Mouse (Mus musculus): Measurements from ENCODE around the gene Cxadr. TPM values are rescaled to one million over a fixed set of nuclear protein-coding genes. Genes with fewer than 3 reads are reported as not detected.

Cxadr gene
- total RNA-seq (2015; ENCODE audit: low replicate concordance) (0.96 and 2.1 TPM in 2 replicates), total RNA-seq (2017; ENCODE audit: low replicate concordance) (2.4 and 12.4 TPM in 2 replicates)

DNA sequence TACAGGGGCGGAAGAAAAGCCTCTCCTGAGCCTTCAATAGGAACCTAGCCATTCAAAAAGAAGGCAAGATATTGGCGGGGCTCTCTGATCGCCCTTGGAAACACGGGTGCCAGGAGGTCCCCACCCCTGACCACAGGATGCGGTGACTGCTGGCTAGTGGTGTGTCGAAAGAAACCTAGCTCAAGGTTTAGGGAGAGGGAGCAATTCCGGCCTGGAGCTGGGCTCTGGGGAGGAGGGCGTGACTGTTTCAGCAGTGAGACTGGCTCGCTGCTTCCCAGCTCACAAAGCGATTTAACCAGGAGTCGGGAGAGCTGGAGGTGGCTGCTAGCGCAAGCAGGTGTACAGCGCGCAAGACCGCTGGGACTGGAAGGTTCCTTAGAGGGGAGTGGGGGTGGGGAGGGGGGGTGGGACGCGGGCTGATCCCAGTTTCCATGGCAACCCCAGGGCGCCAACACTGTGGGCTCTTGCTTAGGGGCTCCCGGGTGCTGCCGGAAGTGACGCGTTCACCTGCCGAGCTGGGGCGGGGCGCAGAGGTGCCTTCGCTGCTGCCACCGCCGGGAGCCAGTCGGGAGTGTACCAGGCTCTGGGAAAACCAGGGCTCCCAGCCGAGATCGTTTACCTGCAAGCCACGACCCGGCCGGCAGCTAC, at the start of gene Cxadr:
Cxadr (plus strand) TSS at position 307 of the 648 bp plus-strand sequence.
- ATAC-seq (replicated peaks; ENCODE audit: low FRiP score, poor library complexity, severe bottlenecking) = no peak

DNA sequence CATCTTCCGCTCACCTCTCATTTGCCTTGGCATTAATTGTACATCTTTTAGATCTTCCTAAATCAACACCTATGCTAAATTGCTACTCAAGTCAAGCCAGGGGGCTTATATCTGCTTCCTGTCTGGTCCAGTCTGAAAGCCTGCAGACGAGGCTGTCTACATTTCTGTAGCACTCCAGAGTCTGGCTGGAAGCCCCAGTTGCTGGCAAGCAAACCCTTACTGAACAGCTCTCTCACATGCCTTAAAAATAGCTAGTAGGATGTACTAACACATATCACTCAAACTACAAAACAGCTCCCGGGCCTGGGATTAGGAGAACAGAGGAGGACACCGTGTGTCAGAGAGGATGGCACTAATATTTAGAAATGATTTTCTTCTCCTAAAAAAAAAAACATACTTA, 42.3 kb upstream of the Cxadr start:
- no peak for ATAC-seq (replicated peaks; ENCODE audit: low FRiP score, poor library complexity, severe bottlenecking)

DNA sequence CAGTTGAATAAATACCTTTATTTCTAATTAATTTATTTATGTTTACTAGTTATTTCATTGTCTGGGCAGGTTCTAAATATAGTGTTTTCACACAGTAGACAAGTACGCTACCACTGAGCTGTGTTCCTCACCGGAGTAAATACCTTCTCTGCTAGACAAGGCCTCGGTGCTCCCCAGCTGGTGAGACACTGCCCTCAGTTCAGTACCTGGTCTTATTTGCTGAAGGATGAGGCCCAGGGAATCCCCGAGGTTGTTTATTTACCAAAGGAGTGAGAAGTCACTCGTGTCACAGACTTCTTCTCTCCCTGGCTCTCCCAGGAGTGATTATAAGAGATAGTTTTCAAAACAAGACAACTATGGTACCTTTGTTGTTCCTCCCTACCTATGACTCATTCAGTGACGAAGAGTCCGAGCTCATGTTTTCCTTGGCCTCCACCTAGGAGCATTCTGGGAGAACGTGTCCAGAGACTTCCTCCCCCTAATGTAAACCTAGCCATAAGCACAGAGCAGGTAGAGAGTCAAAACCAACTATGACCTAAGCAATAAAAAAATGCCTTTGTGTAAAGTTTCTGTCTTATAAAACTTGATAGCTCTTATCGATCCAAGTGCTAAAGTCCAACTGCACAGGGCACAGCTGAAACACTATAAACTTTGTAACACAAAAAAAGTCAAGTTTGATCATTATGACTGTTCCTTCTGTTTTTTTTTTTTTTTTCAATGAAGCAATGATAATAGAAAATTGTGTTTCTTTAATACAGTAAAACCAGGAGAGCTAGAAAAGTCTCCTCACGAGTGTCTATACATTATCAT, 41.0 kb upstream of the Cxadr start:
- no peak for ATAC-seq (replicated peaks; ENCODE audit: low FRiP score, poor library complexity, severe bottlenecking)

DNA sequence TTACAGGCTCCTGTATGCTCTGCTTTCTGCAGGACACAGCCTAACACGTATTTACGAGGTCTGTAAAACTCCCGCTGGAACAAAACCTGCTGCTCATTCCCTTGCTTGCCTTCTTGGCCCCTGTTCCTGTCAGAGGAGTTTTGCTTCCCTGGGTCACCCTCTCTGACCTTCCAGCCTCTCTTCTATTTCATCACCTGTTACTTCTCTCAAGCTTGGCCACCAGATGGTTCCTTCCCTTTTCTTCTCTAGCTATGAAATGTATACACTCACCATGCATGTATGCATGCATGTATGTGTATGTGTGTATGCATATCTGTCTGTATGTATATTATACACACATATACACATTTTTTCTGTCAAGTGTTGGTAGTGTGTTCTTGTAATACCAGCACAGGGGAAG, 39.8 kb upstream of the Cxadr start:
- no peak for ATAC-seq (replicated peaks; ENCODE audit: low FRiP score, poor library complexity, severe bottlenecking)

DNA sequence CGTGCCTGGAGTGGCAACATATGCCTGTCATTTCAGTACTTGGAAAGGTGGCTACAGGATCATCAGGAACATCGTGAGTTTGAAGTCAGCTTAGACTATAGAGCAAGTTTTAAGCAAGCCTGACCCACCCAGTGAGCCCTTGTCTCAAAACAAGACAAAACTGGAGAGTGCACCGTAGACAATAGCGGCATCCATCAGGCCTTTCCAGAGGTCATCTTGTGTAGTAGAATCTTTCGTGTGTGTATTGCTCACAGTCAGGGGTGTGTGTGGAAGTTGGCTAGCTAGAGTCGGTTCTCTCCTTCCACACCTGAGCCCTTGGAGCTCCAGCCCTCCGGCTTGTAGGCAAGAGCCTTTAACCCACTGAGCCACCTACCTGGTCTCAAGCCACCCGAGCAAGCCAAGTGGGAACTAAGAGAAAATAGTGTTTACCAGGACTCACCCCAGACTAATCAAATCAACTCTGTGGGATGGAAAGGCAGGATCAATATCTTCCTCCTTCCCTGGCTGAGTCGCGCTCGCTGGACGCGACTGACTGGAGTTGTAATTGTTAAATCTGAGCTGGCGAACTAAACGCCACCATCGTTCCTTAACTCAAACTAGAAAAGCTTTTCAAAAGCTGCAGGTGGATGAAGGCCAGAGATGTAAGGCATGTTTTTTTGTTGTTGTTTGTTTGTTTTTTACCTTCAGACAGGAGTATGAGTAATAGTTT, 36.7 kb upstream of the Cxadr start:
- ATAC-seq (replicated peaks; ENCODE audit: low FRiP score, poor library complexity, severe bottlenecking) = no peak

DNA sequence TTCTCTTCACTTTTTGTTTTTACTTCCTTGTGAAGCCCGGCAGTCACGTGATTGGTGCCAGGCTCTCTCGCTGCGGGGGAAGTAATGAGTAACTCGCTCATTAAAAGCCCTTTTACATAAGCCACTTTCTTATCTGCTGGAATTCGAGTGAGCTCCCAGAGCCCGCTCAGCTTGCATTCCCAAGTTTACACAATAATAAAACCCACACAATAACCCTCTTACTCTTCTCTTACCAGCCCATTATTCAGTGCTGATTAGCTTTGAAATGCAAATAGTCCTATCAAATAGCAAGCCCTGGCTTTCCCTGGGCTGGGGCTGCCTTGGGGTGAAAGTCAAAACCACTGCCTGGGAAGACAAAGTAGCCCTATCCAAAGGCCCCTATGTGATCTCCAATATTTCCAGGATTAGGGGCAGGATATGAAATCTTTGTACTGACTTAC, 36.1 kb upstream of the Cxadr start:
- no peak for ATAC-seq (replicated peaks; ENCODE audit: low FRiP score, poor library complexity, severe bottlenecking)

DNA sequence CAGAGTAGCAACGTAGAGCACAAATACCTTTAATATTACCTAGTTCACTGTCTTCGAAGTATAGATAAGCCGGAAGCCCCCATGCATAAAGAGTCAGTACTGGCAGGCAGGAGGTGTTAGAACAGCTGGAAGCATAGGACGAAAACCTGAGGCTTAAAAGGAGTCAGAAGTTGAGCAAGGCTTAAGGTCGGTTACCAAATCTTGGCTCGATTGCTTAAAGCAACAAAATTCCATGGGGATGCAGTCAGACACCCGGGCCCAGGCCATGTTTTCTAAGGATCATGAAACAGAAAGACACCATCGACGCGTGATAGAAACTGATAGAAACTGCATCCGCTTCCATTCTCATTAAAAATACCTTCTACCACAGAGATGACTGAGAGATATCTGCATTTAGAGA, 35.5 kb upstream of the Cxadr start:
- no peak for ATAC-seq (replicated peaks; ENCODE audit: low FRiP score, poor library complexity, severe bottlenecking)

DNA sequence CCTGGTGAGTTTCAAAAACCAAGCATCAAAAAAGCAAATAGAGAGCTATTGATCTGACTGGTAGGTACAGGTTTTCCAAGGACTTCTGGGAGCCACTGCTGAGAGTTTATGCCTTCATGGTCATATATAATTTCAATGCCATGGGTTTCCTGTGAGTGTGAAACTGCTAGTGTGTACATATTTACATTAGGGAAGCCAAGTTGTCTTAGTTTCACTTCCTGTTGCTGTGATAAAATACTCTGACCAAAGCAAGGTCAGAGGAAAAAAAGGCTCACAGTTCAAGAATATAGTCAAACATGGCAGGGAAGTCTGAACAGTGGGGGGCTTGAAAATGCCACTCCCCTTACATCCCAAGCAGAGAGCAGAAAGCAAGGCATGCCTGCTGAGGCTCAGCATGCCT, 33.8 kb upstream of the Cxadr start:
- no peak for ATAC-seq (replicated peaks; ENCODE audit: low FRiP score, poor library complexity, severe bottlenecking)

DNA sequence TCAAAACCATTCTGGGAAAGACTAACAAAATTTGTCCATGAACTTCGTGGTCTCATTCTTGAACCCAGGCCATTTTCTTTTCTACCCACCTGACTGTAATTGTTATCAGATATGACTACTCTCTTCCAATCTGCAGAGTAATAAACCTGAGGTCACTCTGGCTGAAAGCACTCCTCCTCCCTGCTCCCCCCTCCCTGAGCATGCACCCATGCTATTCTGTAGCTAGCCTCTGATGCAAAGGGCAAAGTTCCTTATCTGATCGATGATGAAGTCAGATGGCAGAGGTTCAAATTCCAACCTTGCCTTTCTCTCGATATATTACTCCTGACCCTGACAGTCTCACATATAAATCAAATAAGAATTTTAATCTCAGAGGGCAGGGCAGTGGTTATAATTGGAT, 33.1 kb upstream of the Cxadr start:
- no peak for ATAC-seq (replicated peaks; ENCODE audit: low FRiP score, poor library complexity, severe bottlenecking)

DNA sequence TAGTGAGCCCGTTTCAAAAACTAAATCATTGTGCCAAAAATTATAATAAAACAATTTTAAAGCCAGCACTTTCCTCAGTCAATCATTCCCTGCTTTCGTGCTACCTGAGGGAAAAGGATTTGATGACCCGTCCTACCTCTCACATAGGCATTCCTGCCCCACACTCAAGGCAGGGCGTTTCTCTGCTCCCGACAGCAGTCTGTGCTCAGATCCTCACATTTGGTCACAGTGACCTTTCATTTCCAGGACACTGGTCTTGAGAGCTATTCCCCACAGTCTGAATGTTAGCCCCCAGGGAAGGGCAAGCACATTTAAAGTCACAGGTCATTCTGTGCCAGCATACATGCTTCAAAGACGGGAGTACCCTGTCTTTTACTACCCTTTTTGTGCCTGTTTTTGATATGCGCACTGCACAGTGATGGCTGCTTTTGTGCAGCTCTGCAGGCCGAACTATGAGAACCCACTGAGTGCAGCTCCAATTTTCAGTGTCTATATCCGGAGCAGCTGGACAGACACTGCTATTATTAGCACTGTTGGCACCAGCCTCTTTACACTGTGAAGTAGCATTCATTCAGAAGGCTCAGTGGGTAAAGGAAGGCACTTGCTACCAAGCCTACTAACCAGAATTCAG, 26.3 kb upstream of the Cxadr start:
- no peak for ATAC-seq (replicated peaks; ENCODE audit: low FRiP score, poor library complexity, severe bottlenecking)

DNA sequence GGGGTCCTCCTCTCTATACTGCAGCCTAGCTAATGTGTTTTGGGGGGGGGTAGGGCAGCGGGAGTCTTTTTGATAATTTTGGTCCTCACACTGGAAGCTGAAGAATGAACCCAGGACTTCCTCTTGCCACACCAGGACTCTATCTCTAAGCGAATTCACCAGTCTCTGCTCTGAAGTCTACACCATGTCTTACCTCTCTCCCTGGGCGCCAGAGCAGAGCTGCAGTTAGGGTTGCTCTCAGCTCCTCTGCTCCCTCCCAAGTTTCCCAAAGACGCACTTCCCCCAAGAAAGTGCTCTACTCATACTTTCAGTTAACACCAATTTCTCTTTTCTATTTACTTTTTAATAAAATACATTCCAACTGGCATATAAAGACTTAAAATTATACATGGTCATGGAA, 23.7 kb upstream of the Cxadr start:
- ATAC-seq (replicated peaks; ENCODE audit: low FRiP score, poor library complexity, severe bottlenecking) = no peak

DNA sequence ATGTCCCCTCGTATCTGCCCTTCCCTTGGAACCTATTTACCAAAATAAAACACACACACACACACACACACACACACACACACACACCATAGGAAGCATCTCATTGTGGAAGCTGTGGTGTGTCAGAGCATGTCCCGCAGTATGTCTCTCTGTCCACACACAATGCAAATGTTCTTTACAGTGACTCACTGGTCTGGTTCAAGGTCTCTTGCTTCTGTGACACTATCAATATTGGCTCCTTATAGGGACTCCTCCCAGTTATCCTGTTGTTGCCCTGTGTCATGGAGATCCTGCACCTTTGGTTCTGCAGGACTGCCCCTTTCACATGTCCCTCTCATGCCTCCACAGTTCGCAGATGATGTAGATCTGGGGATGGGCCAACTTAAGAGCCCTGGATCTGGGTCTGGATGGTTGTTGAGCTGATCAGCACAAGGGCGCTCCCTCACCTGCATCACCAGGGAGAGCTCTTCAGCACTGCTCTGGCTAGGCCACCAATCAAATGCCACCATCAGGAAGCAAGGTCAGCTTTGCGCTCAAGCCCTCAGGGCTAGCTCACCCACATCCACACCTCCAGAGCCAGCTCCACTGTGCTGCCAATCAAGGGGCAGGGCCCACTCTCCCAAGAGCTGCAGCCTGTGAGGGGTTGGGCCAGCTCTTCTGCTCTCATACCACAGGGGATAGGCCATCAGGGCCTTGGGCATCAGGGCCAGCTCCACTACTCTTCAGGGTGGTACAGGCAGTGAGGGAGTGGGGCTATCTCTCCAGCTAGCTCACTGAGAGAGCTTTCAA, 21.0 kb upstream of the Cxadr start:
- no peak for ATAC-seq (replicated peaks; ENCODE audit: low FRiP score, poor library complexity, severe bottlenecking)

DNA sequence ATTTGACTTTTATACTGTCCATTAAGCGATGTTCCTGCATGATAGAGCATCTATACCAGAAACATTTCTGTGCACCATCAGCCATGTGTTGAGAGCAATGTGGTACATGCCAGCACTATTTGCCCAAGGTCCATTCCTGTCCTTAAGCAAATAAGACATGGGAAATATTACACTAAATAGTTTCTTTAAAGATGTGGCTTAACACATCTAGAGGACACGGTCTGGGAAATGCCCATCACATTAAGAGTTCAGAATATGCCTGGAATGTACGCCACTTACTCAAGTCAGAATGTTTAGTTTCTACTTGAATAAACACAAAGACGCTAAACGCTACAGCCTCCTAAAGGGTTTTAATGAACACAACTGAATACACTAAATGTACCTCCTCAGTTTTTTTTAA, 18.1 kb upstream of the Cxadr start:
- ATAC-seq (replicated peaks; ENCODE audit: low FRiP score, poor library complexity, severe bottlenecking) = no peak

DNA sequence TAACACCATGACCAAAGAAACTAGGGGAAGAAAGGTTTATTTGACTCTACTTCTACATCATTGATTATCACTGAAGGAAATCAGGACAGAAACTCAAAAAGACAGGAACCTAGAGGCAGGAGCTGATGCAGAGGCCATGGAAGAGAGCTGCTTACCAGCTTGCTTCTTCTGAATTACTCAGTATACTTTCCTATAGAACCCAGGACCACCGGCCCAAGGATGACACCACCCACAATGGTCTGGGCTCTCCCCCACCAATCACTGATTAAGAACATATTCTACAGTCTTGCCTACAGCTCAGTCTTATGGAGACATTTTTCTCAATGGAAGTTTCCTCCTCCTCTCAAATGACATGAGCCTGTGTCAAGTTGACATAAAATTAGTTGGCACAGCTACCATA, 7.2 kb upstream of the Cxadr start:
- ATAC-seq (replicated peaks; ENCODE audit: low FRiP score, poor library complexity, severe bottlenecking) = no peak

DNA sequence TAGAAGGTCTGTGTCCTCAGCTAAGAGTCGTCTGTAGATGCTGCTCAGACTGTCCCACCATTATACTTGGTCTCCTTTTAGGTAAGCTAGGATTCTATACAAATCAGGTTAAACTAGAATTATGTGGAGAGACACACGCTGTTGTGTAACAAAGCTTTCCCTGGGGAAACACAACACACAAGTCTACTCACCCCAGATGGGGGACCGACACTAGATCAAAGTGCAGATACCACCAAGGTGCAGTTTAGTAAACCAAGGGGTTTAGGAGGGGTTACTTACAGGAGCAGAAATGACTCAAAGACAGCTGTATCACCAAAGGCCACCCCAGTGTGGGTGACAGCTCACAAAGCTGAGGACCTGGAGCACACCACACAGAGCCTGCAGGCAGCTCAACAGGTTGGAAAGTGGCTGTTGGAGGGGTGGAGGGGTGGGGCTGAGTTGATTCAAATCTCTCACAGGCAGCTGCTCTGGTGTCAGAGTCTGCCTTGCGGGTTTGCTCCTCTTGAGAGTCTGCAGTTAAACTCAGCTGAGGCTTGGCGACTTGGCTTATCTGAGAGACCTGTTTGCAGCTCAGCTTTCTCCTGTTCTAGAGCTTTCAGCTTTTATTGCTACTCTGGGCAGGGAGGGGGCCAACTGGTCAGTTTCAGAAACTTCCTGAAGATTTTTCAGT, 6.5 kb upstream of the Cxadr start:
- no peak for ATAC-seq (replicated peaks; ENCODE audit: low FRiP score, poor library complexity, severe bottlenecking)

DNA sequence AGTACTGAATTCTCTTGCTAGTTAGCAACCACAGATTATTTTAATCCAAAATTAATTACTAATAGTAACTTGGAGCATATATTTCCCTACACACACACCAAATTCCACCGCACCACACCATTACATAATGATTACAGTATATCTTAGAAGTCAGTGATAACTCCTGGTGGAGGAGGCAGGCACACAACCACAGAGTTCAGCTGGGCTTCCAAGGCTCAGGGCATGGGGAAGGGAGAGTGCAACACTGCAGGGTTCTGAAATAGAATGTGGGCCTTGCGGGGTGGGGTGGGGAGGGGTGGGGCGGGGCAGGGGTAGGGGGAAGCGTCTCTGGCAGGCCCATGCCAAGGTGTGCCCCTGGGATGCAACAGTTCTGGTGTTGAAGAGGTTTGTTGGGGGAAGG, 5.7 kb upstream of the Cxadr start:
- no peak for ATAC-seq (replicated peaks; ENCODE audit: low FRiP score, poor library complexity, severe bottlenecking)

DNA sequence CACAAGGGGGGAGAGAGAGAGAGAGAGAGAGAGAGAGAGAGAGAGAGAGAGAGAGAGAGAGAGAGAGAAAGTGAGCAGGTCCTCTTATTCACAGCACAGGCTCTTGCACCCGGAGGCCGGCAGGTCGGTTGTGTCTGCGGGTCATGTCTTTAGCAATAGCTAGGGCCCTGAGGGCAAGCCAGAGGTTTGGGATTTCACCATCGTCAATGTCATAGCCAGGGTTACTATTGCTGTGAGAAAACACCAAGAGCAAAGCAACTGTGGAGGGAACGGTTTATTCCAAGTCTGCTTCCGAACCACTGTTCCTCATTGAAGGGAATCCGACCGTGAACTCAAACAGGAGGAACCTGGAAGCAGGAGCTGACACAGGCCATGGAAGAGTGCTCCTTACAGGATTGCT, 5.2 kb upstream of the Cxadr start:
- ATAC-seq (replicated peaks; ENCODE audit: low FRiP score, poor library complexity, severe bottlenecking) = no peak

DNA sequence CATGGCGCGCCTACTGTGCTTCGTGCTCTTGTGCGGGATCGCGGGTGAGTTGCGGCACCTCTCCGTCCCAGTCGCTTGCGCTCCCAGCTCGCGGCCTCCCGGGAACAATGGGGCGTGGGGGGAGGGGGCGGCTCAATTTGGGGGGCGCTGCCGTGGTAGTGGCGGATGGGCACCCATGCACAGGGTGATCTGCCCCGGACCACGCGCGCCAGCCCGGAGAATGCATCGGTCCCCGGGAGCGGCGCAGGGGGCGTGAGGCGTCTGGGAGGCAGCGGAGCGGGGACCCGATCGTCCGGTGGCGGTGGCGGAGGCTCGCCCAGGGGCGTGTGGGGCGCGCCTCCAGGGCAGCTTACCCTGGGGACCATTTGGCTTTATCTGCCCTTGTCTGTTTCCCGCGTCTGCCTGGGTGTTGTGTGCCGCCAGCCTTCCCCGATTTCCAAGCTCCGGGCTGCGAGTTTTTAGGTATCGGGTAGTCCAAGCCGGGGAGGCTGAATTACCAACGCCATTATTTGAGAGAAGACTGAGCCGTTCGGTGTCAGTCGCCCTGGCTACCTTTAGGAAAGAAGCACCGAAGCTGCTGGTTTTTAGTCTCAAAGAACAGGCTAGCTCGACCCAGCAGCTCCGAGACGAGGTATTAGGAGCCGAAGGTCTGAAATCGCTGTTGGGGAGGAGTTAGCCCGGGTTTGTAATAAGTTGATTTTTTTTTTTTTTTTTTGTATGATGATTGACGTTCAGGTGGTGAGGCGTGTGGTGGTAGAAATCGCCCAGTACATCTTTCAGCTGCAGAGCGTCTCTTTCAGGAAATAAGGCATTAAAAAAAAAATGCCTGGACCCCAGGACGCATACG, 765 bp downstream of the Cxadr start:
- ATAC-seq (replicated peaks; ENCODE audit: low FRiP score, poor library complexity, severe bottlenecking) = no peak
